Mouse (Mus musculus): Measurements from ENCODE around the gene Snapc2. TPM values are rescaled to one million over a fixed set of nuclear protein-coding genes. Genes with fewer than 3 reads are reported as not detected.

Gene Snapc2
- total RNA-seq (2017) = 6.8 and 15.7 TPM in 2 replicates

DNA sequence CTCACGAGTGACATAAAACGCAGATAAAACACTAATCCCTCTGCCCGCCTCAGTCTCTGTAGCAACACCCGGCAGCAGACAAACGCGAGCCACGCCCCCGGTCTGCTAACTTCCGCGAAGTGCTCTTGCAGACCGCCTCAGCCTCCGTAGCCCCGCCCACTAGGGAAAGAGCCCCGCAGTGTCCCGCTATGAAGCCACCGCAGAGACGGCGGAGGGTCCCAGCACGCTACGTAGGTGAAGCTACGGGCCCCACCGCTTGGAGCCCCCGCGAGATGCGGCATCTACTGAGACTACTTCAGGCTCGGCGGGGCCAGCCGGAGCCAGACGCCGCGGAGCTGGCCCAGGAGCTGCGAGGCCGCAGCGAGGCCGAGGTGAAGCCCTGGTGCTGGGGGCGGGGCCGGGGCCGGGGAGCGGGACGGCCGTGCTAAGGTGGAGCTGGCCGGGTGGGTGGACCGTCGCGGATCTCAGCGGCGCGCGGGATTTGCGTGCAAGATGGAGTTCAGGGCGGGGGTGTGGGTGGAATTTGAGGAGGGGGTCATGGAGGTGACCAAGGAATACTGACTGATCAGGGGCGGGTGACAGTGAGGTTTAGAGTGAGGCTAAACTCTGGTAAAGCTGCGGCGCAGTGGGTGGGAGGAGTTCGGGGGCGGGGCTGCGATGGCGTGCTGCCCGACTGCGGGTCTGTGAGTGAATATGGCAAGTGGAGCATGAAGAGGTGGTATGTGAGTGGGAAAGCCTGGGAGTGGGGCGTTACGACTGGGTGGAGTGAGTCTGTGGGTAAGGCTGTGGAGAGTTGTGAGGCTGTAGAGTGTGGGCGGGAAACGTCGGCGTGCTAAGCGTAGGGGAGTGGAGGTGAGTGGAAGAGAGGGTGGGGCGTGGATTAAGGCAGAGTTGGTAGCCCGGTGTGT is at the start of gene Snapc2:
TSS of gene Snapc2 (plus strand) at position 147 of the 908 bp plus-strand sequence.
- peak; percentile 84 for ATAC-seq (ENCODE audit: extremely low read depth, insufficient number of reproducible peaks, low FRiP score, poor library complexity, severe bottlenecking)

DNA sequence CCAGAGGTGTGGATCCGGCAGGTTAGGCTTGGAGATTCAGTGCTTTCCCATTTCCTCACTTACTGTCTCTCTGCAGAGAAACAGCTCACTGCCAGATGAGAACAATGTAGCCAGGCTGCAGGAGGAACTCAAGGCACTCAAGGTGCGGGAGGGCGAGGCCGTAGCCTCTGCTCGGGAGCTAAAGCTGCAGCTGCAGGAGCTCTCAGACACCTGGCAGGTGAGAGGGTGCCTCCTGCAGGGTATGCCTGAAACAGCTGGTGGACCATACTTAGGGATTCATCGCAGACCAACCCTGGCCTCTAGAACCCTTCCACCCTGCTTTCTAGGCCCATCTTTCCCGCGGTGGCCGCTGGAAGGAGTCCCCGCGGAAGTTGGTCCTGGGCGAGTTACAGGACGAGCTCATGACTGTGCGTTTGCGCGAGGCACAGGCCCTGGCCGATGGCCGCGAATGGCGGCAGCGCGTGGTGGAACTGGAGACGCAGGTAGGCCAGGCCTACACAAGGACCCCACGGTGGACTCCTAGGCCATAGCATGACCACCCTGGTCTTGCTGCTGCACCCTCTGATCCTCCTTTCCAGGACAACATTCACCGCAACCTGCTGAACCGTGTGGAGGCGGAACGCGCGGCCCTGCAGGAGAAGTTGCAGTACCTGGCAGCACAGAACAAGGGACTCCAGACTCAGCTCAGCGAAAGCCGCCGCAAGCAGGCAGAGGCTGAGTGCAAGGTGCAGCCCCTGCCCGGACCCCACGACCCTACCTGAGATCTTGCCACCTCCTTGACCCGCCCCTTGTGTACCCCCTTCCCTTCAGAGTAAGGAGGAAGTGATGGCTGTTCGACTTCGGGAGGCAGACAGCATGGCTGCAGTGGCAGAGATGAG is 47.4 kb upstream of the Snapc2 start:
- no peak for ATAC-seq (ENCODE audit: extremely low read depth, insufficient number of reproducible peaks, low FRiP score, poor library complexity, severe bottlenecking)

DNA sequence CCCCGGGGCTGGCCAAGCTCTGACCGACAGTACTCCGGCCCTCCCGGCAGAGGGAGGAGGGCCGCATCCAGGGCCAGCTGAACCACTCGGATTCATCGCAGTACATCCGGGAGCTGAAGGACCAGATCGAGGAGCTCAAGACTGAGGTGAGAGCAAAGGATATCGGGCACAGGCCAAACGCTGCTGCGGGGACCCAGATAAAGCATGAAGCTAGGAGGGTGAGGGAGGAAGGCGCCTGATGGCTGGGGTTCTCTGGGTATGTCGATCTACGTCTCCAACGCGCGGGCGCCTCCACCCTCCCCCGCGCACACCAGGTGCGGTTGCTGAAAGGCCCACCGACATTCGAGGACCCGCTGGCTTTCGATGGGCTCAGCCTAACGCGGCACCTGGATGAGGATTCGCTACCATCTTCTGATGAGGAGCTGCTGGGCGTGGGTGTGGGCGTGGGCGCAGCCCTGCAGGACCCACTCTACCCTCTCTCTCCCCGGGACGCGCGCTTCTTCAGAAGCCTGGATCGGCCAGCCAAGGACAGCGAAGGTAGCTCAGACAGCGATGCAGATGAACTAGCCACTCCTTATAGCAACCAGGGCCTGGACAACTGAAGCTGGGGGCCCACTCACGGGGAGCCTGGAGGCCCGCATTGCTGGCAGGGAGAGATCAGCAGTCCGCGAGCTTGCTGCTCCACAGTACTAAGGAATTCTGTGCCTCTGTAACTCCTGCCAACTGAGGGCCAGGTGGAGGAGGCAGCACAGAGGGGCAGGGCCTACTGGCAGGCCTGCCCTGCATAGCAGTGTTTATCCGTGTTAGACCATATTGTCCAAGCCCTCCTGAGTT is 46.5 kb upstream of the Snapc2 start:
- ATAC-seq (ENCODE audit: extremely low read depth, insufficient number of reproducible peaks, low FRiP score, poor library complexity, severe bottlenecking) = no peak

DNA sequence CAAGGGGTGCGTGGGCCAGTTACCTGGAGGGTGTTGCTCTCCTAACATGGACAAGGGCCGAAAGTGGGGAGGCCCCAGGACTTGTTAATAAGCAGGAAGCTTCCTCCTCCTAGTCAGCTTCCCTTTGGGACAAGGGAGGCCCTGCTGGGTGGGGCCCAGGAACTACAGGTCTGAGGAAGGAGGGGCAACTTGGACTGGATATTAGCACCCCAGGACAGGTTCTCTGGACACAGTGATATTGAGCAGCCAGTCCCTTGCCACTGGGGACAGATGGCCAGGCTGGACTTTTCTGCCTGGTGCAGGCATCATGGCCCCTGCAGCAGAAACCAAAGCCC is 45.9 kb upstream of the Snapc2 start:
- no peak for ATAC-seq (ENCODE audit: extremely low read depth, insufficient number of reproducible peaks, low FRiP score, poor library complexity, severe bottlenecking)

DNA sequence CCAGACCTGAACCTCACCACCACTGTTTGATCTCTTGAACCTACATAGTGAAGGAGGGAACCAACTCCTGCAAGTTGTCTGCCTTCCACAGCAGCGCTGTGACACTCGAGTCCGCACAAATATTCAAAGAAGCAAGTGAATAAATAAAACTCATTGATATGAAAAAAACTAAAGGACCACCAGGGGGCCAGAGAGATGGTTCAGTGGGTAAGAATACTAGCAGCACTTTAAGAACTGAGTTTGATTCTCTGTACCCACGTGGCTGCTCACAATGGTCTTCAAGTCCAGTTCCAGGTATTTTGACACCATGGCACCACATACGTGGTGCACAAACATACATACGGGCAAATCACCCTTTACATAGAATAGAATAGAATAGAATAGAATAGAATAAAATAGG is 41.8 kb upstream of the Snapc2 start:
- ATAC-seq (ENCODE audit: extremely low read depth, insufficient number of reproducible peaks, low FRiP score, poor library complexity, severe bottlenecking) = no peak

DNA sequence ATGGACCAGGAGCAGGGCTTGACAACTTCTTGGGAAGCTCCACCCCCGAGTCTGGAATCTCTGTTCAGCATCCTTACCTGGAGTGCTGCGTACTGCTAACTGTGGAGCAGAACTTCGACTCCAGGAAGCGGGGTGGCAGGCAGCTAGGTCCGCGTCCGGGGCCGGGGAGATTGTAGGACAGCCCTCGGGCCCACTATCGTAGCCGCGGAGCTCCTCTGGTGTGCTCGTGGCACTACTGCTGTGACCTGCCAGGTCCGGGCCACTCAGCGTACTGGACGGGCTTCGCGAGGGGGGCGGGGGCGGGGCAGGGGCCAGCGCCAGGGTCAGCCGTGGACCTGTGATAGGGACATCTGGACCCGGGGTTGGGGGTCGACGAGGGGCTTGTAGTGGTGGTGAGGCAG is 40.1 kb upstream of the Snapc2 start:
- ATAC-seq (ENCODE audit: extremely low read depth, insufficient number of reproducible peaks, low FRiP score, poor library complexity, severe bottlenecking) = peak; percentile 14; the same call in 1 of the 2 replicates

DNA sequence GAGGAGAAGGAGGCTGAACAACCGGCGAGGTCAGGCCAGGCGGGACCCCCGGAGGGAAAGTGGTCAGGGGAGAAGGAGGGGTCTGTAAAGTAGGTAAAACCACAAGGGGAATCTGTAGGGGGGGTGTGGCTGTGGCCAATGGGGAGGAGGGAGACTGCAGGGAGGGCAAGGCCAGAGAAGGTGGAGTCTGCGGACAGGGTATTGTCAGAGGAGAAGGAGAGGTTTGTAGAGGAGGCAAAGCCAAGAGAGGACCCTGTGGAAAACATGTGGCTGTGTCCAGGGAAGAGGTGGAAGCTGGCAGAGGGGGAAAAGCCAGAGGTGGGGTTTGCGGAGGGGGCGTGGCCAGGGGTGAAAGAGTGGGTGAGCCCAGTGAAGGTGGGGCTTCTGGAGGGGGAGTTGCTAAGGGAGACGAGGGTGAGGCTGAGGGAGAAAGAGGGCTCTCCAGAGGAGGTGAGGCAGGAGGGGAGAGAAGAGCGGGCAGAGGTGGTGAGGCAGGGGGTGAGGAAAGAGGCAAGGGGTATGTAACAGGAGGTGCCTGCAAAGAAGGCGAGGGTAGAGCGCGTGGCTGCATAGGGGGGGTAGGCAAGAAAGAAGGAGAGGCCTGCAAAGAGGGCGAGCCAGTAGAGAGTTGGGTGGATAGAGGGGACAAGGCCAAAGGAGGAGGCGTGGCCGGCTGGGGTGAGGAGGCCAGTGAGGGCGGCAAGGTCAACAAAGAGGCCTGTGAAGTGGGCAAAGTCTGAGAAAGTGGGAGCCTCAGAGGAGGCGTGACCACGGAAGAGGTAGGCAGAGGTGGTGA is 39.5 kb upstream of the Snapc2 start:
- 0 out of 2 replicates have a peak, but pooled peaks have one; percentile 14 for ATAC-seq (ENCODE audit: extremely low read depth, insufficient number of reproducible peaks, low FRiP score, poor library complexity, severe bottlenecking)

DNA sequence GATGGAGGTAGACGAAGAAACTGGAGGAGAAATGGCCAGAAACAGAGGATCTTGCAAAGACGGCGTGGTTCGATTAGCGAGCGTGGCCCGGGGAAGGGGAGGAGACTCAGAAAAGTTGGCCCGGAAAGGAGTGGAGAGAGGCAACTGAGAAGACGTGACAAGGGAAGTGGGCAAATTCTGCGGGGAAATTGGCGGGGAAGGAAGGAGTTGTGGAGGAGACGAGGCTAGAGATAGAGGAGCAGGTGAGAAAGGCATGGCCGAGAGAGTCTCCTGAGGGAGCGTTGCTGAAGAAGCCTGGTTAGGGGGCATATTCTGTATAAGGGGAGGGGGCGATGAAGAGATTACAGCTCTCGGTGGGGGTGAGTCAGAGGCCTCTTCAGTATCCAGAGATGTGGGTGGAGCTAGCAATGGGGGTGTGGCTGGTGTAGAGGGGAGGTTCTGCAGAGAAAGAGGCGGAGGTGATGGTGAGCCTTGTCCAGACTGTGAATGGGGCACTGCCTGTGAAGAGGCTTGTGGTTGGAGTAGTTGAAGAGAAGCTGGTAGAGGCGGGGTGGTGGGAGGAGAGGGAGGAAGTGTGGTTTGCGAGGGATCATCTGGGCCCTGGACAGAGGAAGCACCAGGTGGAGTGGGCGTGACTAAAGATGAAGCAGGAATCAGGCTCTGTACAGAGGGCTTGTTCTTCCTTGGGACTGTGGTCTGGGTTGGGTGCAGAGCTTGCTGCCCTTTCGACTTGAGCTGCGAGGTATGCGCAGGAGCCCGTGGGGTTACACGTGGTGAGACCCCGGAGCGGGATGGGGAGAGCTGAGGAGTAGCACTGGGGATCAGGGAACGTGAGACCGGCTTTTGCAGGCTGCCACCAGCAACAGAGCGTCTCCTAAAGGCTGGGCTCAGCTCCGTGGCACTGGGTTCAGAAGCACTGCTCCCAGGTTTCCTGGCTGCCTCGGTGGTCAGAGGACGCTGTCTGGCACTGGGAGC is 38.6 kb upstream of the Snapc2 start:
- peak; percentile 68 for ATAC-seq (ENCODE audit: extremely low read depth, insufficient number of reproducible peaks, low FRiP score, poor library complexity, severe bottlenecking)

DNA sequence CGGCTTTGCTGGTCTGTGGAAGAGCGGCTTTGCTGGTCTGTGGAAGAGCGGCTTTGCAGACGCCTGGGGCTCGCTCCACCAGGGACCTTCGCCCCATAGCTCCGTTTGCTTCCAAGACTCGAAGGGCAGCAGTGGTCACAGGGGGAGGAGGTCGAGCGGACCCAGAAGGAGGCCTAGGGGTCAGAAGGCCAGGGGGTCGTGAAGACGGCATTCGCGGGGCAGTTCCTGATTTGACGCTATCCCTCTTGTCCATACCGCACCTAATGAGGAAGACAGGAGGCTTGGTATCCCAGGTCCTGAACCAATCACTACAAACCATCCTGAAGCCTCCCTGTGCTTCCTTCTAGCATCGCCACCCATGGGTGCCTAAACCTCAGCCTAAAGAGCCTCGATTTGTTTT is 36.6 kb upstream of the Snapc2 start:
- ATAC-seq (ENCODE audit: extremely low read depth, insufficient number of reproducible peaks, low FRiP score, poor library complexity, severe bottlenecking) = no peak

DNA sequence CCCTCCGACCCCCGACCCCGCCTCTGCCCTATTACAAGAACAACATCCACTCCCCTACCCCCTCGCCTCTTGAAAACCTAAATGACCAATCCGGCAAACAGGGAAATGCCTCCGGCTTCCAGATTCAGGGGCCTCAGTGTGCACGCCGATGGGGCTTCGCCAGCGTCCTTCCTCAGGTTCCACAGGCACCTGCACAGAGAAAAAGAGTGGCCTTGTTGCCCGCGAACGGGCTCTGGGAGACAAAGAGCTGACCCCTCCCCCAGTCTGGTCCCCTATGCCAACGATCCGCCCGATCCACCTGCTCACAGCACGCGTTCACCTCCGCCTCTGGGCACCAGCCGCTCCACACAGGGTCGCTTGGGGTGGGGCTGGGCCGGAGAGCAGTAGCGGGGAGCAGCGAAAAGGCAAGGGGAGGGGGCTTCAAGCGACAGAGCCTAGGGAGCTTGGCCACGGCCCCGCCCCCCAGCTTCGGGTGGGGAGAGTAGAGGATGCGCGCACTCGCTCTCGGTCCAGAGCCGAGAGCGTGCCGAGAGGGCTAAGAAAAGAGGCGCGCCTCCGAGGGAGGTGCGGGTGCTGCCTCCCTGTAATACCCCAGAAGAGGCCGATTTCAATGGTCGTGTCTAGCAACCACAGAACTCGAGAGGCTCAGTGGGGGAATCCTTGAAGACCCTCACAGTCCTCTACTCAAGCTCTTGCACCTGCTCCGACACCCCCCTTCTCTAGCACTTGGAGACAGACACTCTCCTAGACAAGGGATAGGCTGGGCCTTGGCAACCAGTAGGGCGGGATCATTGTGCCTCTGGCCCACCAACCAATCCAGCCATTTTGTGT is 35.9 kb upstream of the Snapc2 start, which contains the start of gene Prr36:
TSS of gene Prr36 (minus strand) at position 669 of the 831 bp plus-strand sequence.
- no peak for ATAC-seq (ENCODE audit: extremely low read depth, insufficient number of reproducible peaks, low FRiP score, poor library complexity, severe bottlenecking)

DNA sequence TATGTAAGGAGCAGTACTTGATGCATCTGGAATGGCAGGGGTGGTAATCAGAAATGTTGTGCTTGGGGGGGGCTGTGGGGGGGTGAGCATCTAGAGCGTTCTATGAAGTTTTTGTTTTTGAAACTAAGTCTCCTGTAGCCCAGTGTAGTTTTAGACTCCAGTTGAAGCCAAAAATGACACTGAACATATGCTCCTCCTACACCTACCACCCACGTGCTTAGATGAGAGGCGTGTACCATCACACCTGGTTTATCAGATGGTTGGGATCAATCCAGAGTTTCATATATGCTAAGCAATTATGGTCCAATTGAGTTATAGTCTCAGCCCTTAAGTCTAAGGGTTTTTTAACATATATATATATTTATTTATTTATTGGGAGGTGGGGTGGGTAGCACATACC is 33.3 kb upstream of the Snapc2 start:
- ATAC-seq (ENCODE audit: extremely low read depth, insufficient number of reproducible peaks, low FRiP score, poor library complexity, severe bottlenecking) = no peak

DNA sequence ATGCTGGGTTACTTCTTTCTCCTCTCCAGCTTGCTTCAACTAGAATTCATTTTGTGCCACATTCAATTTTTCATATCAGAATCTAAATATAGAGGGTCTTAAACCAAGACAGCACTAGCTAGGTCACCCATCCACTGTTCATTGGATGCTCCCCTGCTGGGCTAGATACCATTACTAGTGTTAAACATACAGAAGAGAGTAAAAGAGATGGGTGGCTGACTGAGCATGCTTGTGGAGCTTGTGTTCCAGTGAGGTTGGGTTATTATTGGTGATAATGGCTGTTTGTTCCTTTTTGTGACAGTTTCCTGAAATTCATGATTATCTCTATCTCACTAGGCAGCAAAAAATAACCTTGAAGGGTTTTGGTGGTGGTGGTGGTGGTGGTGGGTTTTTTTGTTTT is 30.8 kb upstream of the Snapc2 start:
- ATAC-seq (ENCODE audit: extremely low read depth, insufficient number of reproducible peaks, low FRiP score, poor library complexity, severe bottlenecking) = no peak

DNA sequence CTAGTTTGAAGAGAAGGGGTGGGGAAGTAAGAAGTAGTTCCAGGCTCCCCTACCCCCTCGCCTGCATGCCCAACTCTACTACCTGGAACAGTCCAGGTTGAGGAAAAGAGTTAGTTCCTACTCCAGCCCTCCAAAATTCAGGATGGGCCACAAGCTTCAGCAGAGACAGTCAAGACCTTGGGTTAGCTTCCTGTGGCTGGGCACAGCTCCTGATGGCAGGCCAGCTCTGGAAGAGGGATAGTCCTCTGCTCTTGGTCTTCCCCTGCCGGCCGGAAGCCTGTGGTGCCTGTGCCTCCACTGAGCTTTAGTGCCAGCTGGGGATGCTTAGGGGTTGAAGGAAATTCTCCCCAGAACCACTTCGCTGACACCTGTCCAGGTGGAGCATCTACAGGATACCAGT is 26.6 kb upstream of the Snapc2 start:
- no peak for ATAC-seq (ENCODE audit: extremely low read depth, insufficient number of reproducible peaks, low FRiP score, poor library complexity, severe bottlenecking)

DNA sequence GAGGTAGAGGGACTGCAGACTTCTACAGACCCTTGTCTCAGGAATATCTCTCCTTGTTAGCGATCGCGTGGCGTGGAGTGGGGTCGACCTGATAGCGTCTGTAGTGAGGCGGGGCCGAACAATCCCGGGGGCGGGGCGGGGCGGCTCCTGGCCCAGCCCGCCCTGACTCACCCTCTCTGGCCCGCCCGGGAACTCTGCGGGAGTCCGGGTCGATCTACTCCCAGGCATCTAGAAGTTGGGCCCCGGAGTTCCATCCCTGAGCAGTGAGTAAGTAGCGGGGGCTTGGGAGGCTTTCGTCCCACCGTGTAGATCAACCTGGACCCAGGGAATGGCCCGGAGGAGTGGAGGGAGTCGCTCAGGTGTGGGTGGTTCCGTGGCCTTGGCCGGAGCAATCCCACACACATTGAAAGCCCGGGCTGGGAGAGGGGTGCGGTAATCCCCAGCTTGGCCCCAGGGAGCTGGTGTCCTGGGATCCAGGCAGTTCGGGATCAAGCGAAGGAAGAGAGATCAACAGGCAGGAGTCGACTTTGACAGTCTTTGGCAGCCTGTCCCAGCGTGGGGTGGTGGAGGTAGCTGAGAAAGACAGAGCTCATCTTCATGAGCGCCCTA is 26.0 kb upstream of the Snapc2 start, which contains the start of gene Lrrc8e:
TSS of gene Lrrc8e (plus strand) at position 89 of the 609 bp plus-strand sequence.
- no peak for ATAC-seq (ENCODE audit: extremely low read depth, insufficient number of reproducible peaks, low FRiP score, poor library complexity, severe bottlenecking)

DNA sequence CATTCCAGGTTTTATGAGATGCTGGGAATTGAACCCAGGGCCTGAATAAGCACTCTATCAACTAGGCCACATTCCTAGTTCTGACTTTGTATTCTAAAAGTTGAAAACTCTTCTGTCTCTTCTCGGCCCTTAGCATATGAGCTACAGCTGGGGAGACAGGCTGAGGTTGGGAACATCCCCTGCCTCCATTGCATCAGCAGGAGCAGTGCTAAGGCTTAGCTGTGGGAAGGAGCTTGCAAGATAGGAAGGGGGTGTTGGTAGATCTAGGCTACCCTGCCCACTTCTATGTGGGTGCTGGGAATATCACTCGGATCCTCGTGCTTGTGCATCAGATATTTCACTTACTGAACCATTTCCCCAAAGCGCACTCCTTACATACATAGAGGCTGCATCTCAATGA is 25.0 kb upstream of the Snapc2 start:
- no peak for ATAC-seq (ENCODE audit: extremely low read depth, insufficient number of reproducible peaks, low FRiP score, poor library complexity, severe bottlenecking)

DNA sequence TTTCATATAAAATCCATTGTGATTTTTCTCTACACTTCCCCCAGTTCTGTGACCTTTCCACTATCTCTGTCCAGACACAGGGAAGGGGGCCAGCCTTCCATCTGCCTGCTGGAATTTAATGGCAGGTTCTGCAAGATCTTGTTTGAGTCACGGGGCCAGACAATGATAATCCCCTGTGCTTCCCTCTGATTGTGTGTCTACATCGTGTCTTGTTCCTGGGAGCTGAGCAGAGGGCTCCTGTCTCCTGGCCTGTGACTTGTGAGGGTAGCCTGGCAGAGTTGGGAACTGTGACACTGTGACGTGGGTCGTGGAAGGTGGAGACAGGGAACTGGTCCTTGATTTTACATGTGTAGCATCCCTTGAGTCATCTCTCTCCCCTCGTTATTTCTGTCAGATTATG is 23.1 kb upstream of the Snapc2 start:
- ATAC-seq (ENCODE audit: extremely low read depth, insufficient number of reproducible peaks, low FRiP score, poor library complexity, severe bottlenecking) = no peak
